Mouse (Mus musculus) ovary, postnatal 10 days (tissue): ENCODE results near the gene Tnp2.
A peak's percentile ranks its signal among the peaks of the same experiment; 100 is the strongest.
"Not testable (repeated sequence)": the region's sequence is repeated elsewhere in the genome, so short reads cannot be mapped to it uniquely, and the experiment has no call there.

Experiments
- DNase-seq: peaks from one replicate; pipeline ENCODE4 v3.0.0; 2022; ENCODE audit warnings: low spot score

The Tnp2 gene

GRCm38 (mm10) chr16:10788271-10788670 is at the start of gene Tnp2:
TSS of gene Tnp2 (minus strand) at chr16:10788660.
- DNase-seq, result no peak

GRCm38 (mm10) chr16:10837903-10838302 is 49.4 kb upstream of the Tnp2 start:
- DNase-seq, result no peak

GRCm38 (mm10) chr16:10837250-10837649 is 48.8 kb upstream of the Tnp2 start:
- no peak for DNase-seq

GRCm38 (mm10) chr16:10836388-10836787 is 47.9 kb upstream of the Tnp2 start:
- no peak for DNase-seq

- peak; percentile 68 for DNase-seq
These were observed 46.6 kb upstream of the Tnp2 start, which contains the start of gene Rmi2 for GRCm38 (mm10) chr16:10834911-10835587. TSS of gene Rmi2 (plus strand) at chr16:10835059.

GRCm38 (mm10) chr16:10834542-10834910 is 46.1 kb upstream of the Tnp2 start:
- no peak for DNase-seq

- no peak for DNase-seq
These were observed 40.0 kb upstream of the Tnp2 start for GRCm38 (mm10) chr16:10828461-10828805.

- no peak for DNase-seq
These were observed 39.5 kb upstream of the Tnp2 start for GRCm38 (mm10) chr16:10827766-10828460.

- no peak for DNase-seq
These were observed 38.8 kb upstream of the Tnp2 start for GRCm38 (mm10) chr16:10827269-10827668.

- no peak for DNase-seq
These were observed 37.4 kb upstream of the Tnp2 start for GRCm38 (mm10) chr16:10825840-10826239.

GRCm38 (mm10) chr16:10824536-10824935 is 36.1 kb upstream of the Tnp2 start:
- DNase-seq, result no peak

GRCm38 (mm10) chr16:10821387-10821786 is 32.9 kb upstream of the Tnp2 start:
- no peak for DNase-seq

- no peak for DNase-seq
These were observed 31.5 kb upstream of the Tnp2 start for GRCm38 (mm10) chr16:10819966-10820365.

- DNase-seq, result no peak
These were observed 30.2 kb upstream of the Tnp2 start for GRCm38 (mm10) chr16:10818579-10819135.

- DNase-seq, result no peak
These were observed 26.4 kb upstream of the Tnp2 start for GRCm38 (mm10) chr16:10814864-10815263.

- no peak for DNase-seq
These were observed 25.3 kb upstream of the Tnp2 start for GRCm38 (mm10) chr16:10813726-10814125.

- no peak for DNase-seq
These were observed 24.5 kb upstream of the Tnp2 start, which contains the start of gene Gm11172 for GRCm38 (mm10) chr16:10812865-10813371. TSS of gene Gm11172 (plus strand) at chr16:10812915.

GRCm38 (mm10) chr16:10810376-10810775 is 21.9 kb upstream of the Tnp2 start:
- DNase-seq, result no peak

GRCm38 (mm10) chr16:10805789-10806527 is 17.5 kb upstream of the Tnp2 start, which contains the start of gene Prm1:
TSS of gene Prm1 (minus strand) at chr16:10805839.
- DNase-seq, result no peak

- DNase-seq, result not testable (repeated sequence)
These were observed 14.0 kb upstream of the Tnp2 start for GRCm38 (mm10) chr16:10802420-10802819.

GRCm38 (mm10) chr16:10796034-10796433 is 7.6 kb upstream of the Tnp2 start, which contains the start of gene Prm2:
TSS of gene Prm2 (minus strand) at chr16:10796134.
- DNase-seq, result no peak

GRCm38 (mm10) chr16:10790702-10791101 is 2.2 kb upstream of the Tnp2 start, which contains the start of gene Prm3:
TSS of gene Prm3 (minus strand) at chr16:10790914.
- DNase-seq, result no peak
